Mouse (Mus musculus): ENCODE measurements at regions not wholly inside any gene's neighbourhood (a gene's known extent, or its start where the extent isn't known, plus 50 kb on each side); places are given as distances from the start of the nearest gene placed in this dataset.

- TF ChIP-seq EP300 (IDR thresholded peaks at IDR 0.05; ENCODE audit: low read length) (no peak), NRF1 (IDR thresholded peaks at IDR 0.05; ENCODE audit: low read depth, low read length) (no peak), ZMIZ1 (IDR thresholded peaks at IDR 0.05; ENCODE audit: low read depth, low read length) (no peak), GABPA (IDR thresholded peaks at IDR 0.05; ENCODE audit: insufficient replicate concordance, low read depth, low read length) (no peak), MAFK (IDR thresholded peaks at IDR 0.05; ENCODE audit: insufficient replicate concordance, low read length) (no peak), USF1 (IDR thresholded peaks at IDR 0.05; ENCODE audit: low read depth, low read length) (no peak), TCF12 (IDR thresholded peaks at IDR 0.05; ENCODE audit: low read depth, low read length) (no peak), SIN3A (IDR thresholded peaks at IDR 0.05; ENCODE audit: low read length) (no peak), HCFC1 (IDR thresholded peaks at IDR 0.05; ENCODE audit: low read depth, low read length) (no peak)
Observed at GRCm38 (mm10) chr14:71532074-71532659, 932.5 kb upstream of the Fam160b2 start.
